Mouse (Mus musculus): ENCODE measurements at regions not wholly inside any gene's neighbourhood (a gene's known extent, or its start where the extent isn't known, plus 50 kb on each side); places are given as distances from the start of the nearest gene placed in this dataset.

GRCm38 (mm10) chr3:60884027-60884426 is 118.6 kb upstream of the P2ry1 start:
- no peaks in the 10 kb centered on the region for H3K4me1 ChIP-seq (ENCODE audit: control insufficient read depth, insufficient read depth, low read length)
- H3K27me3 ChIP-seq (replicated peaks; ENCODE audit: control insufficient read depth, insufficient read depth, low read length): no peaks in the 10 kb centered on the region
- H3K27ac ChIP-seq (ENCODE audit: low read length): no peak overlapping the region
- H3K4me3 ChIP-seq (ENCODE audit: low read length): no peak overlapping the region
- no peak for ATAC-seq
- 63% methylated on average over 3 of the region's 3 CpGs for WGBS
- no peak overlapping the region for H3K4me2 ChIP-seq (ENCODE audit: low read depth, low read length)
- H3K9ac ChIP-seq (ENCODE audit: low read depth, low read length): no peak overlapping the region
- H3K36me3 ChIP-seq (ENCODE audit: control insufficient read depth, insufficient read depth, low read length): no peaks in the 10 kb centered on the region
- no peaks in the 10 kb centered on the region for H3K9me3 ChIP-seq (ENCODE audit: control insufficient read depth, low read length)

GRCm38 (mm10) chr3:60889191-60889861 is 113.3 kb upstream of the P2ry1 start:
- WGBS: 95% methylated on average over 4 of the region's 4 CpGs
- Histone ChIP-seq H3K27ac (ENCODE audit: low read length) (no peak overlapping the region), H3K4me1 (ENCODE audit: control insufficient read depth, insufficient read depth, low read length) (no peaks in the 10 kb centered on the region), H3K36me3 (ENCODE audit: control insufficient read depth, insufficient read depth, low read length) (no peaks in the 10 kb centered on the region), H3K27me3 (replicated peaks; ENCODE audit: control insufficient read depth, insufficient read depth, low read length) (no peaks in the 10 kb centered on the region), H3K9ac (ENCODE audit: low read depth, low read length) (no peak overlapping the region), H3K9me3 (ENCODE audit: control insufficient read depth, low read length) (no peaks in the 10 kb centered on the region), H3K4me3 (ENCODE audit: low read length) (no peak overlapping the region), H3K4me2 (ENCODE audit: low read depth, low read length) (no peak overlapping the region)
- no peak for ATAC-seq

GRCm38 (mm10) chr3:60897628-60898269 is 104.8 kb upstream of the P2ry1 start:
- H3K27me3 ChIP-seq (replicated peaks; ENCODE audit: control insufficient read depth, insufficient read depth, low read length): no peaks in the 10 kb centered on the region
- no peak overlapping the region for H3K4me2 ChIP-seq (ENCODE audit: low read depth, low read length)
- WGBS: 49% methylated on average over 5 of the region's 5 CpGs

GRCm38 (mm10) chr3:60898720-60899119 is 103.9 kb upstream of the P2ry1 start:
- no peaks in the 10 kb centered on the region for H3K4me1 ChIP-seq (ENCODE audit: control insufficient read depth, insufficient read depth, low read length)
- 82% methylated on average over 1 of the region's 1 CpGs for WGBS
- no peaks in the 10 kb centered on the region for H3K27me3 ChIP-seq (replicated peaks; ENCODE audit: control insufficient read depth, insufficient read depth, low read length)
- H3K9me3 ChIP-seq (ENCODE audit: control insufficient read depth, low read length): no peaks in the 10 kb centered on the region
- no peaks in the 10 kb centered on the region for H3K36me3 ChIP-seq (ENCODE audit: control insufficient read depth, insufficient read depth, low read length)
- no peak for ATAC-seq
- H3K4me3 ChIP-seq (ENCODE audit: low read length): no peak overlapping the region
- H3K9ac ChIP-seq (ENCODE audit: low read depth, low read length): no peak overlapping the region
- H3K4me2 ChIP-seq (ENCODE audit: low read depth, low read length): no peak overlapping the region
- H3K27ac ChIP-seq (ENCODE audit: low read length): no peak overlapping the region

More at GRCm38 (mm10) chr3:60897628-60898269, 104.8 kb upstream of the P2ry1 start:
- Histone ChIP-seq H3K9ac (ENCODE audit: low read depth, low read length) (no peak overlapping the region), H3K9me3 (ENCODE audit: control insufficient read depth, low read length) (no peaks in the 10 kb centered on the region), H3K27ac (ENCODE audit: low read length) (no peak overlapping the region), H3K36me3 (ENCODE audit: control insufficient read depth, insufficient read depth, low read length) (no peaks in the 10 kb centered on the region), H3K4me1 (ENCODE audit: control insufficient read depth, insufficient read depth, low read length) (no peaks in the 10 kb centered on the region), H3K4me3 (ENCODE audit: low read length) (no peak overlapping the region)
- ATAC-seq: peak; percentile 48; the same call in 1 of the 2 replicates

GRCm38 (mm10) chr3:60901571-60901970 is 101.0 kb upstream of the P2ry1 start:
- H3K36me3 ChIP-seq (ENCODE audit: control insufficient read depth, insufficient read depth, low read length): no peaks in the 10 kb centered on the region
- no peak overlapping the region for H3K4me3 ChIP-seq (ENCODE audit: low read length)
- no peaks in the 10 kb centered on the region for H3K9me3 ChIP-seq (ENCODE audit: control insufficient read depth, low read length)
- H3K27ac ChIP-seq (ENCODE audit: low read length): no peak overlapping the region
- H3K9ac ChIP-seq (ENCODE audit: low read depth, low read length): no peak overlapping the region
- ATAC-seq: no peak
- 84% methylated on average over 2 of the region's 2 CpGs for WGBS
- H3K4me1 ChIP-seq (ENCODE audit: control insufficient read depth, insufficient read depth, low read length): no peaks in the 10 kb centered on the region
- no peaks in the 10 kb centered on the region for H3K27me3 ChIP-seq (replicated peaks; ENCODE audit: control insufficient read depth, insufficient read depth, low read length)
- no peak overlapping the region for H3K4me2 ChIP-seq (ENCODE audit: low read depth, low read length)

GRCm38 (mm10) chr3:60916411-60916810 is 86.2 kb upstream of the P2ry1 start:
- H3K9ac ChIP-seq (ENCODE audit: low read depth, low read length): no peak overlapping the region
- no peak for ATAC-seq
- no peaks in the 10 kb centered on the region for H3K9me3 ChIP-seq (ENCODE audit: control insufficient read depth, low read length)
- H3K36me3 ChIP-seq (ENCODE audit: control insufficient read depth, insufficient read depth, low read length): no peaks in the 10 kb centered on the region
- H3K27me3 ChIP-seq (replicated peaks; ENCODE audit: control insufficient read depth, insufficient read depth, low read length): no peaks in the 10 kb centered on the region
- H3K4me2 ChIP-seq (ENCODE audit: low read depth, low read length): no peak overlapping the region
- H3K4me3 ChIP-seq (ENCODE audit: low read length): no peak overlapping the region
- no peaks in the 10 kb centered on the region for H3K4me1 ChIP-seq (ENCODE audit: control insufficient read depth, insufficient read depth, low read length)
- no peak overlapping the region for H3K27ac ChIP-seq (ENCODE audit: low read length)
- 55% methylated on average over 1 of the region's 1 CpGs for WGBS

- Histone ChIP-seq H3K9me3 (ENCODE audit: control insufficient read depth, low read length) (no peaks in the 10 kb centered on the region), H3K36me3 (ENCODE audit: control insufficient read depth, insufficient read depth, low read length) (no peaks in the 10 kb centered on the region), H3K4me3 (ENCODE audit: low read length) (no peak overlapping the region), H3K4me1 (ENCODE audit: control insufficient read depth, insufficient read depth, low read length) (no peaks in the 10 kb centered on the region), H3K4me2 (ENCODE audit: low read depth, low read length) (no peak overlapping the region), H3K27me3 (replicated peaks; ENCODE audit: control insufficient read depth, insufficient read depth, low read length) (no peaks in the 10 kb centered on the region), H3K27ac (ENCODE audit: low read length) (no peak overlapping the region), H3K9ac (ENCODE audit: low read depth, low read length) (no peak overlapping the region)
- no peak for ATAC-seq
- WGBS: 49% methylated on average over 3 of the region's 3 CpGs
These were observed 85.3 kb upstream of the P2ry1 start for GRCm38 (mm10) chr3:60917271-60917670.

- H3K4me2 ChIP-seq (ENCODE audit: low read depth, low read length): no peak overlapping the region
- 94% methylated on average over 9 of the region's 9 CpGs for WGBS
- no peak overlapping the region for H3K9ac ChIP-seq (ENCODE audit: low read depth, low read length)
- H3K27me3 ChIP-seq (replicated peaks; ENCODE audit: control insufficient read depth, insufficient read depth, low read length): no peaks in the 10 kb centered on the region
- no peak for ATAC-seq
- no peak overlapping the region for H3K27ac ChIP-seq (ENCODE audit: low read length)
- H3K9me3 ChIP-seq (ENCODE audit: control insufficient read depth, low read length): no peaks in the 10 kb centered on the region
- H3K4me1 ChIP-seq (ENCODE audit: control insufficient read depth, insufficient read depth, low read length): no peaks in the 10 kb centered on the region
- no peaks in the 10 kb centered on the region for H3K36me3 ChIP-seq (ENCODE audit: control insufficient read depth, insufficient read depth, low read length)
- no peak overlapping the region for H3K4me3 ChIP-seq (ENCODE audit: low read length)
These were observed 76.5 kb upstream of the P2ry1 start for GRCm38 (mm10) chr3:60926024-60926547.

- Histone ChIP-seq H3K27me3 (replicated peaks; ENCODE audit: control insufficient read depth, insufficient read depth, low read length) (no peaks in the 10 kb centered on the region), H3K9ac (ENCODE audit: low read depth, low read length) (no peak overlapping the region)
These were observed 73.7 kb upstream of the P2ry1 start for GRCm38 (mm10) chr3:60928910-60929309.

More at GRCm38 (mm10) chr3:60928910-60929309, 73.7 kb upstream of the P2ry1 start:
- WGBS: 41% methylated on average over 4 of the region's 4 CpGs
- no peak overlapping the region for H3K4me3 ChIP-seq (ENCODE audit: low read length)
- ATAC-seq: no peak
- no peaks in the 10 kb centered on the region for H3K9me3 ChIP-seq (ENCODE audit: control insufficient read depth, low read length)
- no peaks in the 10 kb centered on the region for H3K36me3 ChIP-seq (ENCODE audit: control insufficient read depth, insufficient read depth, low read length)
- H3K4me2 ChIP-seq (ENCODE audit: low read depth, low read length): no peak overlapping the region
- no peak overlapping the region for H3K27ac ChIP-seq (ENCODE audit: low read length)
- no peaks in the 10 kb centered on the region for H3K4me1 ChIP-seq (ENCODE audit: control insufficient read depth, insufficient read depth, low read length)

All from intestine, embryonic 16.5 days (tissue).